Mouse (Mus musculus): ENCODE measurements around the gene Arid1b.

Gene Arid1b

DNA sequence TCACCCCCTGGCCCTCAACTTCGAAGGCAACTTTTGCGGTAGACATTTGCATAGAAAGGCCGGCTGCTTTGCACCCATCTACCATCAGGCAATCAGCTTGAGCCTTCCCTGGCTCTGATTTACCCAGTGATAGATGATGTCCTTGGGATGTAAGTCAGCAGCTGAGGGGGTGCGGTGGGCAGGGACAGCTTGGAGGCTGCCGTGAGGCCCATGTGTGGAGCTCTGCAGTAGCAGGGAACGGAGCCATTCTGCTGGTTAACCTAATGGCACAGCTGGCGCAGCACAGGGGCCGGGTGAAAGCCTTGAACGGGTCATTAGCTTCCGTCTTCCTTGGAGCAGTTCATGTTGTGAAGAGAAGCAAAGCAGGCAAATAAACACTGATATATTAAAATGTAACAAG is 275.2 kb downstream of the Arid1b start:
- DNase-seq (ENCODE audit: low read depth in 1 of 2, low spot score in 2 of 2) = no peak

DNA sequence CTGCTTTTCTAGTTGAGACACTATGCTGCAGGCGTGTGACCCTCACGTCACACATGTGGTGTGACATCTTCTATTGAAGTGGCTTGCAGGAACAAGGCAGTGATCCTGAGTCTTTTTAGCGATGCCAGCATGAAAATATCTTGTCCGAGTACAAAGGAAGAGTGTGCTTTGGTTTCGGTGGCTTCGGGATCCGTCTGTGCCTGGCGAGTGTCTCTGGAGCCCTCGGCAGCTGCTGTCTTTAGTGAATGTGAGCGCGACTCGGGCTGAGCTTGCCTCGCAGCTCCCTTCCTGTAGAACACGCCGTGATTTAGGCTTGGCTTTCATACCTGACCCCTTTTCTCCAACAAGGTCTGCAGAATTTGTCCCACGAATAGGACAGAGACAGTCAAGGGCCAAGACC is 275.6 kb downstream of the Arid1b start:
- DNase-seq (ENCODE audit: low read depth in 1 of 2, low spot score in 2 of 2) = no peak

DNA sequence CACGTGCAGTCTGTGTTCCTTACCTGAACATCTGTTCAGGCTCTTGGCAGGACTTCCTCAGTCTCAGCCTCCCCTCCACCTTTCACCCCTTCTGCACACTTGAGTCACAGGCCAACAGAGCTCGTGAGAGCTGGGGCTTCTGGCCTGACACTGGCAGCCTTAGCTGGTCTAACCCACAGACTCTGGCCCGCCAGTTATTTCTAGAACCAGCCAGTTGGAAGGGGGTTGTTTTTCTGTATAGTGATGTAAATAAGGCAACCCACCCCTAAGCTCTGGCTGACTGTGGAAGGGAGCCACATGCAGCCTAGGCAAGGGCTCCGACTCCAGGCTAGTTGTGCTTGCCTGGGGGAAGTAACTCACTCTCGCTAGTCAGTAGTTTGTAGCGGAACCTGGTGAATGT is 276.7 kb downstream of the Arid1b start:
- DNase-seq (ENCODE audit: low read depth in 1 of 2, low spot score in 2 of 2) = no peak

DNA sequence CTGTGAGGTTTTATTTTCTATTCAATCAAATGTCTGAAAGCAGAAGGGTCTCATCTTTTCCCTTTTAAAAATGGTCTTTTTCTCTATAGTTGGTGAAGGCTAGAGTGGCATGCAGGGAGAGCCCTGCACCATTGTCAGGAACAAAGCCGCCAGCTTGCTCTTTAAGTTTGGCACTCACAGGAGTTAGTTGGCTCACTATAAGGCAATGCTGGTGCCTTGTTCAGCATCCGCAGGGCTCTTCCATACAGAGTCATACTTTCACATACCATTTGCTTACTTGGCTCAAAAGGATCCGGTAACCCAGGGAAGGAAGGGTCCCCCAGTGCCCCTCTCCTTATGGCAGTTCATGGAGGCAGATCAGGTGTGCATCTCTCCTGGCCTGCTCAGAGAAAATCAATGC is 279.0 kb downstream of the Arid1b start:
- DNase-seq (ENCODE audit: low read depth in 1 of 2, low spot score in 2 of 2) = no peak

DNA sequence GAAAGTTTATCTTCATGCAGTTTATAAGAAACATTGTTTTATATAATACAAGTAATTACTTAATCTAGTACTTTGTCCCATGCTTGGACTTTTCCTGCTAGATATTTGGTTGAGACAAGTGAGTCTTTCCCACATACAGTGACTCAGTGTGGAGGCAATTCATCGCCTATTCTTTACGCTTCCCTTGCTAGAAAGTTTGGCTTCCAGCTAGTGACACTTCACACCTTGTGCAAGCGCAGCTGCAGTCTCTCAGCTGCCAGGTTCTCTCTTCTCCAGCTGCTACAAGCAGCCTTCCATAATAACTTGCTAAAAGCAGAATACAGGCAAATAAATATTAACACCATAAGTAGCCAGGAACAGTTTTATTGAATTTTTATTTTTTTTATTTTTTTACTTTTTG is 279.6 kb downstream of the Arid1b start:
- no peak for DNase-seq (ENCODE audit: low read depth in 1 of 2, low spot score in 2 of 2)

DNA sequence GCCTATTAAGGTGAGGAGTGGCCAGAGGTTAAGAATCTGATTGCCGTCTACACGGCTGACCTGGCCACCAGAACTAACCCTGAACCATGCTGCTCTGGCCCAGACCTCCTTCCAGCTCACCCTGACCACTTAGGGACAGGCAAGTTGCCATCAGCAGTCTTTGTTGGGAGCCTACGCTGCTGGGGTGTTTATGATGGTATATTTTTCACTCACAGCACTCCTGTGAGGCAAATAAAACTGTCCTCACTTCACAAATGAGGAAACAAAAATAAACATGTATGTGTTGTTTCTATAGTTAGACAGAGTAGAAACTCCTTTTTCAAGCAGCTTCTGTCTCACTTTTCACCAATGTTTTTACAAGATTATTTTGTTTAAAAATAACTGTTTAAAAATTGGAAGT is 280.3 kb downstream of the Arid1b start:
- no peak for DNase-seq (ENCODE audit: low read depth in 1 of 2, low spot score in 2 of 2)

DNA sequence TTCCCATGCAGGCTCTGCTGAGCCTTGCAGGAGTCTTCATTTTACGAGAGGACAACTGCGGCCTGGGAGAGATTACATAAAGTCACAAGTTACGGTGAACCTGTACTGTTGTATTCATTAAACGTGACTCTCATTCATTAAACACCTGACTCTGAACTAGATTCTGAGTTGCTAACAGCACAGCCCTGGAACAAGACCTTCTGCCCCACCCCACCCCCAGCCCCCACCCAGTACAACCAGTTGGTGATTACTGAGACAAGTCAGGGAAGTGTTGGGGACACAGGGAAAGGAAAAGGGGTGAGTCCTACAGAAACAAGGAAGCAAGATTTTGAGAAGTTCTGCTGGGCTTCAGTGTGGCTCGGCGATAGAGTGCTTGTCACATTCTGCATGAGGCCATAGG is 281.6 kb downstream of the Arid1b start:
- no peak for DNase-seq (ENCODE audit: low read depth in 1 of 2, low spot score in 2 of 2)

DNA sequence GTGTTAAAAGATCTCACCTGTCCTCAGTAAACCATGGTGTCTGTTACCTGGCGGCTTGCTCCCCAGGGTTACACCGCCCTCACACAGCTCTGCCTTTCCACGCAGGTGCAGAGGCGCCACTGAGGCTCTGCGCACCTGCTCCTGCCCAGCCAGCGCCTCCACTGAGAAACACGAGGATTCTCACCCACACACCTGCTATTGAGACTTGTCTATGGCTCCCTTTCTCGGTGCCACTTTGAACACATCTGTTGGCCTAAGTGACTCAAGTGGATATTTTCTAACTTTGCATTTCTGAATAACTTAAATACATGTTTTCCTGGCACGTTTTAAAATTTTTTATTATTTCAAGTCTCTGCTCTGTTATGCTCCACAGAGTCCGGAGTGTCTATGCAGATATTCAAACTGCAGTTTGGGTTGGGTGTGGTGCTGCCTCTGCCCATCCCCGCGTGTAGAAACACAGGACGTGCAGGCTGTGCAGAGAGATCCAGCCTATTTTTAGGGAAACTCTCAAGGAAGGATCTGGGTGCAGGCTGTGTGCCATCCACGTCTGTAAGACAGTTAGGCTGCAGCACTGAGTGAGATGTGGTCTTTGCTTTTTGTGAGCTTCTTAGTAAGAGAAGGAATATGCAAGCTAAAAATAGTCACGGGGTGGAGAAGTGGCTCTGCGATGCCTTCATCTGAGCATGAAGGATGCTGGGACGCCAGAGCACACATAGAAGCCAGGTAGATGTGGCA is 283.2 kb downstream of the Arid1b start:
- no peak for DNase-seq (ENCODE audit: low read depth in 1 of 2, low spot score in 2 of 2)

DNA sequence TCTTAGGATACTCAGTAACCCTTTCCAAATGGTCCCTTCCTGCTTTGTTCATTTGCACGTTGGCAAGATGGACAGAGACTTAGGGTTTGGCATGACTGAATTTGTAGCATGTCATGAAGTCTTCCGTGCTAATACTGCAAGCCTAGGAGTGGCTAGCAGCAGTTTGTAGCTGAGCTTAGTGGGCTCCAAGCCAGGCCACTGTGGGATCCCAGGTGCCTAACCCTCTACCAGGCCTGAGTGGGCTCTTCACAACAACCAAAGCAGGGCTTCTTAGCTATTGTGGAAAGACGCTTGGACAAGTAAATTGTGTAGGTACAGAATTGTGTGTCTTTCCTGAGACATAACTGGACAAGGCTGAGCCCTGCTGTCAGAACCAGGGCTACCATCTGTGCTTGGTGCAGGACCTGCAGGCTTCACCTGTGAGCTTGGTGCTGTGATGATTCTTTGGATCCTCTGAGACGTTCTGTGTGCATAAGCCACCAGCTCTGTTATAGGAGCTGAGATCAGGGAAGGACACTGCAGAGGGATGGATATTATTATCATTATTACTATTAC is 286.4 kb downstream of the Arid1b start:
- no peak for DNase-seq (ENCODE audit: low read depth in 1 of 2, low spot score in 2 of 2)

DNA sequence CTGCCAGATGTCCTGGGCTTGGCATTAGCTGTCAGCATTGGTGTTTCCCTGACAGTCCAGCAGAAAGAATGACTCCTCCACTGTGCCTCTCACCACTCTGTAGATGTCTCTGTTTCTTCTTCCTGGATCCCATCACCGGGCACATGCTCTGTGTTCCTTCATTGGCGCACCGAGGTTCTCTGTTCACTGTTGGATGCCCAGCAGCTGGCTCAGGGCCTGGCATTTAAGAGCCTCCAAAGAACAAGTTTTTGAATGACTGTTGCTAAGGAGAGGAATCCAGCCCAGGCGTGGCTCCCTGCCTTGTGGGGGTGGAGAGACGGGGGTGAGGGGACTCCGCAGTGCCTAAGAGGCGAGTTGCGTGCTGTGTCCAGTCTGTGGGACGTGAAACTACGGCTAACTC is 290.7 kb downstream of the Arid1b start:
- DNase-seq (ENCODE audit: low read depth in 1 of 2, low spot score in 2 of 2) = no peak

DNA sequence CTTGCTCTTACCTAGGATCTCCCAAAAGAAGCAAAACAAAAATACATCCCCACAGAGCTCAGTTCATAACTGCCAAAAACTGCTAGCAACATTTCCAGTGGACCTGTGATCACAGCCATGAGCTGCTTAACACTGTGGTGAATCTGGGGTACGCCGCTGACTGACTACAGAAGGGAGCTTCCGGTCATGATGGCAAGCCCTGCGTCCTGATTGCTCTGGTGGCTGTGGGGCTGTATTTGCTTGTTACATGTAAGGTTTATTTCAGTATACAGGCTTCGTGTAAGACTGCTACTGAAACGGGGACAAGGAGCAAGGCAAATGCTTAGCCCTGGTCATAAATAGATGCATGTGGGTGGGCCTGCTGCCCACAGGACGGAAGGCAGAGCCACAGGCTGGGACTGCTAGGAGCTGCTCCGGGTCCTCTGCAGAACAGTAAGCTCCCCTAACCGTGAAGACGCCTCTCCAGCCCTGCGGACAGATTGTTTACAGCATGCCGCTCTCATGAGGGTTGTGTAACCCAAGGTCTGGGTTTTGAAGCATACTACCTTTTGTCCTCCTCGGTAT is 291.8 kb downstream of the Arid1b start:
- DNase-seq (ENCODE audit: low read depth in 1 of 2, low spot score in 2 of 2) = no peak

DNA sequence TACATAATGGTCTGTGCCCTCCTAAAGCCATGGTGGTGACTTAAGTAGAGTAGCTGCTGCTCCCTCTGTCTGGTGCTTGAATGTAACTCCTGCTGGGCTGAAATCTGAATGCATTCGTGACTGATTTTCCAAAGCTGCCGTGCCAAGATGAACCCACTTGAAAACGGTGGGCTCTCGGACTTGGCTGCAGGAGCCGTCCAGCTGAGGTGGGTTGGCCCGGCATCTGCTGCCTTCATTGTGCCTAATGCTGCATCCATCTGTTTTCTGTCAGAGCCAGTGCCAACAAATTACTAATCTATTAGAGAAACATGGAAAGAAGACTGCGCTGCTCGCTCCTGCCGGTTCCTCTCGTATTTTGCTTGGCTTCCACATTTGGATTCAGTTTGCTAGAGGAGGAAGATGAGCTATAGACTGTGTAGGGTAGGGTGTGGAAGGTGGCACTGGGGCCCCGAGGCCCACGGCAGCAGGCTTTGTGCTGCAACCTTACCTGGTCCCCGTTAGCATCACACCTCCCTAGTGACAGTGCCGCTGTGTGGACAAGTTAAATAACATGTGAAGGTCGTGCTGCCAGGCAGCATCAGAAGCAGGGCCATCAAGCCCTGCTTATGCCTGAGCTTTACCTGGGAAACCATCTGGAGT is 292.6 kb downstream of the Arid1b start:
- no peak for DNase-seq (ENCODE audit: low read depth in 1 of 2, low spot score in 2 of 2)

DNA sequence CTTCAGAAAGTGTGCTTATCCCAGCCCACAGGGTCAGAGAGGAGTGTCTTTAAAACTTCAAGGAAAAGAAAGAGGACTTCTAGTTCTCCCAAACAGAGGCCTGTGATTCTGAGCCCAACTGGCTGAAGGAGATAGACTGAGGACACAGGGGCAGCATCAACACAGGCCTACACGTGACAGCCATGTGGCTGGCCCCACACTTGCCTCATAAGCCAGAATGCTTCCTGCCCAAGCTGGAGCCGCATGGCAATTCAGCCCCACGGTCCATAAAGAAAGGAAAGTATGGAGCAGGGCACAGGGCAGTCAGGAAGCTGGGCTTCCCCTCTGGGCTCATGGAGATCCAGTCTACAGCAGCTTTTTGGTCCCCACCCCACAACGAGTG is 293.1 kb downstream of the Arid1b start:
- DNase-seq (ENCODE audit: low read depth in 1 of 2, low spot score in 2 of 2) = no peak

DNA sequence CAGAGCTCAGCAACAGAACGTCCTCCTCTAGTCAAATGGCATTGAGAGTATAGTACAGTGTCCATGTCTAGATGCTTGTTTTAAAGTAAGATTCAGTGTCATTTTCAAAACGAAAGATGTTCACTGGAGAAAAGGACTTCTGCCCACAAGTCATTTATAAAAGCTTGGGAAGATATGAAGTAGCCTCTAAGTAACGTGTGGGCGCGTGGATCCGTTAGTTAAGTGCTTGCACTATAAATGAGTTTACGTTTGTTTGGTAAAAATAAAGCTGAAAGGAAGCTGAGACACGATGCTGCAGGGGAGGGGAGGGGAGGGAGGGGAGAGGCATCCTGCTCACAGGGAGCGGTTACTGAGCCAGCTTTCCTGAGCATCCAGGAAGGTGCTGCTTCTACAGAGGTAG is 293.5 kb downstream of the Arid1b start:
- DNase-seq (ENCODE audit: low read depth in 1 of 2, low spot score in 2 of 2) = no peak

DNA sequence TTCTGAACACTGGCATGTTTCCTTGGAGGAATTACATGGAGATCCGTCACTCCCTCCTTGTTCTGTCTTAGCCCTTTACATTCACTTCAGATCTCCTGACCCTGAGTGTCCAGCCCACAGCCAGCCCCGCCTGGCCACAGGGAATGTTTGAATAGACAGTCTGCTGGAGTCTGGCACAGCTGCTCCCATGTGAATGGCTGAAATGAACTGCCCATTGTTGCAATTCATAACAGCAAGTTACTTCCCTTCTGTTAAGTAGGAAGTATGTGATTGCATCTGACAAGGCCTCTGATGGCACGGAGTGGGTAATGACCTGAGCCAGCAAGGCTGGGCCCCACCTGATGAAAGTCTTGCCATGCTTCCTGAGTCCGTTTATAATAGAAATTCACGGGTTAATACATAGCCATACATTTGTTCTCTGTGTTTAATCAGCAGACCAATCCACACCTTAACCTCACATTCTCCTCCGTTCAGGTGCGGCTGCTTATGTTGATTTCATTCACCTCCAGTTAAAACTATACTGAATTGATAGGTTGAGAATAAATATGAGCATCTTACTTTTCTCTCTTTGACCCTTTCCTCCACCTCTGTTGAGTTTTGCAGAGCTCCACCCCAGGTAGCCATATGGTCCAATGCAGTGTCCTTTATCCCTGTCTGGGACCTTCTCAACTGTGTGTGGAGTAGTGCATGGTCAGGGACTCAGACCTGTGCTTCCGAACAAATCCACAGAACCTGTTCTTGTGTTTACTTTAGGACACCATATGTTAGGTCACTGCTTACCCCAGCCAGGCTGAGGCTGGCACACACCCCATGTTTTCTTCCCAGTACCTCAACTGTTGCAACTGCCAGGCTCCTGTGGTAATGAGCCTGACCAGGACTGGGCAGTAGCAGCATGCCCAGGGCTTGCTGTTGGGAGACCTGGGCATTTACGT is 299.8 kb downstream of the Arid1b start:
- no peak for DNase-seq (ENCODE audit: low read depth in 1 of 2, low spot score in 2 of 2)

DNA sequence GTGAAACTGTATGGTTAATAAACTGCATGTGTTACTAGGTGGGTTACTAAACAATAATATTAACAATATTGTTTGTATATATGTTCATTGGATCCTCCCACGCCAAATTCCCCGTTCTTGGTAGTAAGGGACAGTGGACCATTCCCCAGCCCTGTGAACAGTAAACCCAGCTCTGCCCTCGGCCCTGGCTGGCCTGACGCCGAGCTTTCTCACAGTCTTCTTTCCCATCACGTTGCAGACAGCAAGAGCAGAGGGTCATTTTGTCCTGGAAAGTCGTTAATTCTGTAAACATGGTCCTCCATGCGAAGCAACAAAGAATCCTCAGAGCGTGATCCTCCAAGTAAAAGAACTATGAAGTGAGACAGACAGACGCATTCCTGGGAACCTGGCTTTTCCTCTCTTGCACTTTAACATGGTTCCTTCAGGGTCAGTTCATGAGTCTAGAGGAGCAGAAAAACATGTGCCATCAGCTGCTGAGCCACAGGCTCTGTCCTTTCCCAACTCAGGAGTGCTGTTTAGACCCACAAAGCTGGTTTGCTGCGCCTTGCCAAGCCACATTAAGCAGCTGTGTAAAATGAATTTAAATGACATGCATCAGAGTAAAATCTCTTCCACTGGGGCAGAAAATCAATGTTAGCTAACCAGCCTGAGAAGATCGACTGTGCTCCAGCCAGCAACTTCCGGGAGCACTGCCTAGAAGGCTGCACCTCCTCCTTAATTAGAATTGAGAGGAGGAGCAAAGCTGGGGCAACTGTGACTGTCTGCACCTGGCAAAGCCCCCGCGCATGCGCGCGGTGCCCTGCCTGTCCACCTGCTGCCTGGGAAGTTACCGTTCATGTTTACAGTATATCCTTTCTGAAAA is 301.2 kb downstream of the Arid1b start:
- no peak for DNase-seq (ENCODE audit: low read depth in 1 of 2, low spot score in 2 of 2)

DNA sequence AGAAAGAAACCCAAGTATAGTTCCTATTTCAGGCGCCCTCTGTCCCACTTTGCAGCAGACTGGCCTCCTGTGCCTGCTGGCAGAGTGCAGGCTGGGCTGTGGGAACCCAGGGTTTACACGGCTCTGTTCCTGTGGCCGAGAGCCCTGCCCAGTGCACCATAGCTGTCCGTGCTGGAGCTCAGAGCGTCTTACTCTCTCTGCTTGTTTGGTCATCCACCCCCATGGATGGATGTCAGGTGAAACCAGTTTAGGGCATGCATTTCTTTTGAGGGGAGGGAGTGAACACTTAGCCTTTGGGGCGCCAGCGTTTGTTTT is 301.8 kb downstream of the Arid1b start:
- DNase-seq (ENCODE audit: low read depth in 1 of 2, low spot score in 2 of 2) = no peak

DNA sequence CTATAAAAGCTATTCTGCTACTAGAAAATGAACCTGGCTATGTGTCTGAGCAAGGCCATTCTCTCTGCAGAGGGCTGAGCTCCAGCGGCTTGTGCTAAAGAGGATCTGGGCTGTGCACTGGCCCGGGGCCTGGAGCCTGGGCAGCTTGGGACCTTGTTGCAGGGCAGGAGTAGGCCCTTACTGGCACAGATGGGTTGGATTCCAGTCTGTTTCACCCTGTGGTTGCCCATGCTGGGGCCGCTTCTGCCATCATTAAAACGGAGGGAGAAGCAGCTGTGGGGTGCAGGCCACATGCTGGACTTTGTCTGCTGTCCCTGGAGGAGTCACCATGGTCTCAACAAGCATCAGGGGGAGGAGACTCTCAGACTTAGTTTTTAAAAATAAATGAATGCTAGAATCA is 303.4 kb downstream of the Arid1b start:
- no peak for DNase-seq (ENCODE audit: low read depth in 1 of 2, low spot score in 2 of 2)

DNA sequence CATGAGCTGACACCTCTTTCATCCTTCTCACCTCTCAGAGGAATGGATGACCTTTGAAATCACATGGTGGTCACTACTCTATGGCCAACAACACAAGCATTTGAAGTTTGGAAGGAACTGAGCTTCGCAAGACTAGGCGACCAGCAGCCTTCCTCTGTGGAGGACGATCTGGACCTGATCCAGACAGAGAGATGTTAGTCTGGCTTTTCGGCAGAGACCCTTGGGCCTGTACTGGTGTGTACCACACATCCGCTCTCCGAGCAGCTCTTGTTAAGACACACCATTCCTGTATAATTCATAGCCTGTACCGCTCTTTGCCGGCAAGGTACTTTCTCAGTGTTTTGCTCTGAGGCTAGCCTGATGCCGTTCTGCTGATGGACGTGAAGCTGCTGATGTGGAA is 303.9 kb downstream of the Arid1b start:
- DNase-seq (ENCODE audit: low read depth in 1 of 2, low spot score in 2 of 2) = no peak

DNA sequence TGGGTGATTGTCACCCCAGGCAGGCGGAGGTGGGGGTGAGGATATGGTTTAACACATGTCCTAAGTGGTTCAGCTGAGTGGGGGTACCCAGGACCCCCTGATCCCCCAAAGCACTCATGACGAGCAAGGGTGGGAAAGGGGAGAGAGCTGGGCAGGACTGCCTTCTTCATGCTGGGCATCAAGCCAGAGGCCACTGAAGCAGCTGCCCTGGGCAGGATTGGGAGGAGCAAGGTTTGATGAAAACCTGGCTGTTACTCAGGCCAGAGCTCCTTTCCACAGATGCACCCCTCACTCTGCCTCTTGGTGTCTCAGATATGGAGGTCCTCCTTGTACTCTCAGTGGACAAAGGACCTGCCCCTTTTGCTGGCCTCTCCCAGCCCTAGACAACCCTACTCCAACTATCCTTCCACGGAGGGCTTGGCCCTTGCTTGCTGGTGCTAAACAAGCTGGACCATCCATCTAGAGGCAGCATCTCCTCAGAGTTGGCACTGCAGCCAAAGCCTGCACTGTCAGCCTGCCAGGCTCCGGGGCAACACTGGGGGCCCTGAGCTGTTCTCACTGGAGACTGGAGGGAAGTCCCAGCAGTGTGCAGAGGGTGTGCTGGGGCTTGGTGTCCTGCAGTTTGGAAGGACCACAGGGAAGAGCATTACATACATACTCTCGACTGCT is 304.9 kb downstream of the Arid1b start:
- DNase-seq (ENCODE audit: low read depth in 1 of 2, low spot score in 2 of 2) = no peak
